Mouse (Mus musculus) right cerebral cortex, adult 2 months (tissue): ENCODE measurements around the gene Rbm47.
"Not testable (repeated sequence)": the region's sequence is repeated elsewhere in the genome, so short reads cannot be mapped to it uniquely, and the experiment has no call there.

Source experiments
- DNase-seq, 2 experiments: peaks; one replicate each; pipeline ENCODE4 v3.0.0; 2021 to 2022; ENCODE audit warnings: low spot score in 2 of 2

Rbm47 gene

GRCm38 (mm10) chr5:66173018-66173417, at the start of gene Rbm47:
TSS of gene Rbm47 (minus strand) at chr5:66173118.
- no peak for DNase-seq

GRCm38 (mm10) chr5:66220620-66221019, 47.7 kb upstream of the Rbm47 start:
- no peak for DNase-seq

- no peak for DNase-seq
Observed at GRCm38 (mm10) chr5:66219692-66220091, 46.8 kb upstream of the Rbm47 start.

GRCm38 (mm10) chr5:66215569-66216277, 42.8 kb upstream of the Rbm47 start:
- no peak for DNase-seq

GRCm38 (mm10) chr5:66214395-66214935, 41.5 kb upstream of the Rbm47 start:
- DNase-seq: no peak

- no peak for DNase-seq
Observed at GRCm38 (mm10) chr5:66209532-66210176, 36.7 kb upstream of the Rbm47 start.

- no peak for DNase-seq
Observed at GRCm38 (mm10) chr5:66204966-66205365, 32.0 kb upstream of the Rbm47 start.

- no peak for DNase-seq
Observed at GRCm38 (mm10) chr5:66203424-66203823, 30.5 kb upstream of the Rbm47 start.

GRCm38 (mm10) chr5:66200044-66200443, 27.1 kb upstream of the Rbm47 start:
- DNase-seq: no peak

- DNase-seq: no peak
Observed at GRCm38 (mm10) chr5:66195323-66195722, 22.4 kb upstream of the Rbm47 start.

- no peak for DNase-seq
Observed at GRCm38 (mm10) chr5:66193218-66193846, 20.4 kb upstream of the Rbm47 start.

- DNase-seq: no peak
Observed at GRCm38 (mm10) chr5:66191185-66191503, 18.2 kb upstream of the Rbm47 start.

- peak; percentile 39 to 47 for DNase-seq
Observed at GRCm38 (mm10) chr5:66190481-66191184, 17.7 kb upstream of the Rbm47 start.

GRCm38 (mm10) chr5:66188591-66188990, 15.7 kb upstream of the Rbm47 start:
- not testable (repeated sequence) for DNase-seq

GRCm38 (mm10) chr5:66182156-66182555, 9.2 kb upstream of the Rbm47 start:
- peak; percentile 17 to 25 for DNase-seq

GRCm38 (mm10) chr5:66174160-66174837, 1.4 kb upstream of the Rbm47 start:
- no peak for DNase-seq

GRCm38 (mm10) chr5:66170591-66170990, 2.3 kb downstream of the Rbm47 start:
- no peak for DNase-seq

GRCm38 (mm10) chr5:66169099-66169485, 3.8 kb downstream of the Rbm47 start:
- peak; percentile 6 to 7 for DNase-seq

- DNase-seq: peak in 1 of 2 experiments; percentile 6
Observed at GRCm38 (mm10) chr5:66168462-66169098, 4.3 kb downstream of the Rbm47 start.

- DNase-seq: no peak
Observed at GRCm38 (mm10) chr5:66166931-66167330, 6.0 kb downstream of the Rbm47 start.

GRCm38 (mm10) chr5:66166193-66166629, 6.7 kb downstream of the Rbm47 start:
- no peak for DNase-seq
